Mouse (Mus musculus) ZHBTc4 (cell line): ENCODE results near the gene Nab1.

ENCODE experiments used
- DNase-seq: peaks from one replicate; pipeline ENCODE4 v3.0.0-alpha.2; 2011; ENCODE audit warnings: low read depth, low spot score

The Nab1 gene

GRCm38 (mm10) chr1:52470811-52471489, 29.5 kb downstream of the Nab1 start:
- no peak for DNase-seq

DNA sequence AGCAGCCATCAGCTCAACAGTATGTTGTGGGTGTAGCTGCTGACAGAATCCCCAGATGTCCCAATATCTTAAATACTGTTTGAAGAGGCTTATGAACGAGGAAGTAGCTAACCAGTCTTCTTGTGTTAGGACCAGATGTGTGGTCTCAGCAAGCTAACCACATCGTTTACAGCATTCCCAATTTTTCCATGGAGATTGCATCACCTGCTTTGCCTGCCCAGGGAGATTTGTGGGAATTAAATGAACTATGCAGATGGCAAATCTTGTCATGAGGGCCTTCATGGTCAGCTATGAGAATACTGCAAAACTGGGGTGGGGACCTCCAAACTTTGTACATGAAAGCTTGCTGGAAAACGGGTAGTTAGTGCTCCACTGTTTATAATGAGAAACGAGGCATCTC, 30.2 kb downstream of the Nab1 start:
- no peak for DNase-seq

DNA sequence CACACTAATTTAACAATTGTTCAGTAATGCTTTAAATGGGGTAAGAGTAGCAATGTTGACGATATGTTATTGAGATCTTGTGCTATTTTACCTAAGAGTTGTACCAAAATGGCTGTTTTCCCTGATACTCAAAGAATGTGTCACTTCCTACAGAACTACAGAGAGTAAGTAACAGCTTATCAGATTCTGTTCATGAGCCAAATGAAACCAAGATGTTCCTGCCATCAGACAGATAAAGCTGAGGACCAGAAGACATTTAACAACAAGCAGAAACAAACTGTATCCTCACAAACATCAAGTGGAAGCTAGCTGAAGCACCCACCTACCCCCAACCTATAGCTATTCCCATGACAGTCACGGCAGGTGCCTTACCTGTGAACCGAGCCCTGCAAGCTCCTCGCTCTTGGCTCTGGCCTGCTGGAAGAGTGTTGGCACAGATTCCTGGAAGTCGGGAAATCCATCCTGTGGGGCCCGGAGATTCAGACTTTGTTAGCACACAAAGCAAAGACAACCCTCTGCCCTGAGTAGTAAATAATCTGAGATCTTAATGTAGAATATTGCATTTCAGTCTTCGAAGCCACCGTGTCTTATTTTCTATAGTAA, 33.9 kb downstream of the Nab1 start:
- no peak for DNase-seq

DNA sequence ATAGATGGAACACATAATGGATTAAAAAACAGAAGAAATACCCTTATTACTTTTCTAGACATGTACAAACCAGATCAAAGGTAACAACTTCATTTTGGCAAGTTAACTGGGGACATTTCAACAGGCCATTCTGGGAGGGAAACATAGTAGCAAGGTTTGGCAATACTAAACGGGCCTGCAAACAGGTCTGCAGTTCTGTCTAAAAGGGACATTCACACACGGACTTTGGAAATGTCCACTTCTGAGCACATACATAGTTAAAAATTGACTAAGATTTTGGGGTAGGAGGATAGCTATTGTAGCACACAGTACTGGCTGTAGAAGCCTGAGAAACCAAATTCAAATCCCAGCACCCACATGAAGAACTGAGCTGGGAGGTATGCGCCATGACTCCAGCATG, 34.6 kb downstream of the Nab1 start:
- DNase-seq = no peak

DNA sequence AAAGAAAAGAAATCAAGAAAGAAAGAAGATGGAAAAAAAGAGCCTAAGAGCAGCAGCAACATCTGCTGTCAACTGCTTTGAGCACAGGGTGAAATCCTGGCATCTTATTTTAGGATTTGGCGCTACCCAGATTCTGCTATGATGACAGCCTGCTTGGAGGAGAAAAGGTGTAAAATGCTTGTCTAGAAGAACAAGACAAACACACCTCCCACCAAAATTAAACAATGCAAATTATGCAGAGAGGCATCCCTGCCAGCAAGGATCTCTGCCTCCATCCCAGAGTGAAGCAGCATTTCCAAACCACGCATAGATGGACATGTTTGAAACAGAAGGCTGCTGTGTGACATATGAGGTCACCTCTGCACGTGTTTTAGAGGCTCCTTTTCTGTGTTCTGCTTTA, 35.2 kb downstream of the Nab1 start:
- DNase-seq = no peak

- no peak for DNase-seq
Observed at GRCm38 (mm10) chr1:52463305-52463704, 37.2 kb downstream of the Nab1 start.

GRCm38 (mm10) chr1:52456571-52456970, 43.9 kb downstream of the Nab1 start:
- DNase-seq = peak; percentile 33

DNA sequence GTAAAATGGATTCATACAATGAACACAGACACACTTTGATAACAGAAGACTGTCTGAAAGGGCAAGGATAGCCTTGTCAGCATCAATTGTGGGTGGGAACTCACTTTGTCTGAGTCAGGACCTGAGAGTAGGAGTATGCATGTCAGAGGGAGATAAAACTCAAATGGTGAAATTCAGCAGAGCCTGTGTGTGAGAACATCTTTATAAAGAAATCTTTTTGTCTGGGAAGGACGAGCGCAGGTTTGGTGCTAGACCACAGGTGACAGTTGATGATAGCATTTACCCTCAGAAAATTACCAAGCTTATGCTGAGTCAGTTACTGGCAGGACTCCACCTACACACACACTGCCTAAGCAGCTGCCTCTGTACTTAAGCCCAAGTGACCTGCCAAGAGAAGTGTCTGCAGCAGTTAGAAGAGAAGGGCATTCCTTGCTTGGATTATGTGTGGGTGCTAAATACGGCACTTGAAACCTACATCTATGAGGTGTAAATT, 45.9 kb downstream of the Nab1 start:
- no peak for DNase-seq

- no peak for DNase-seq
Observed at GRCm38 (mm10) chr1:52451360-52451759, 49.1 kb downstream of the Nab1 start.

- no peak for DNase-seq
Observed at GRCm38 (mm10) chr1:52435856-52436255, 64.6 kb downstream of the Nab1 start.

- no peak for DNase-seq
Observed at GRCm38 (mm10) chr1:52434085-52434484, 66.4 kb downstream of the Nab1 start.

DNA sequence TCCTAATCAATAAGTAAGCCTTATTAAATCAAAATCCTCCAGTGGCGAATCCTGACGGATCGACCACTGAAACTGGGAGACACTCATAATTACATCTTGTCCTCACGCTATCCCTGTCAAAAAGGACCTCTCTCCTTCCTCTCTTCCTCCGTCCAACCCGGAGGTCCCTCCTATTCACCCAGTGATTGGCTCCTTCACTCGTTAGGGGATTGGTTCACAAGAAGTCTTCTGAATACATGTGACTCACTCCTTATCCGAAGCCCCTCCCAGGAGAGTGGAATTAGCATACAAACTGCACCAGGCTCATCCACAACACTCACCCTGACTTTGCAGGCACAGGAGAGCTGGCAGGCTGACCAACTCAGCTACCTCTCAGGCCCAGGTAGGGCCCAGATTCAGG, 68.7 kb downstream of the Nab1 start:
- DNase-seq = peak; percentile 67

GRCm38 (mm10) chr1:52430606-52431005, 69.9 kb downstream of the Nab1 start:
- no peak for DNase-seq

DNA sequence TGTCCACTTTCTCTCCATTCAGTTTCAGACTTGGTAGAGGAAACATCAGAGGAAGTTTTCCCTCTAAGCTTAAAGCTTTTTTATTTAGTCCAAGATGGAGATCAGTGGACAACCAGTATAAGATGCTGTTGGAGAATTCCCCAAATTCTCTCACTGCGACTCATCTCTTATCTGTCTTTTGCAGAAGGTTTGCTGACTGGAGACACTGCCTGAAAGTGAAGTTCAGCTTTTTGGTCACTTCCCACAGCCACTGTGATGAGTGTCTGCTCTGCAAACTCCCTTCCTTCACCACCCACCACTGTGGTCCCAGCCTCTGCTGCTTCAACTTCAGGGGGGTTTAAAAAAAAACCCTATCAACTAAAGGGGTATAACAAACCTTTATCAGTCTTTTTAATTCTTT, 70.4 kb downstream of the Nab1 start:
- no peak for DNase-seq

GRCm38 (mm10) chr1:52427841-52428464, 72.5 kb downstream of the Nab1 start:
- DNase-seq = no peak

- DNase-seq = no peak
Observed at GRCm38 (mm10) chr1:52423846-52424245, 76.6 kb downstream of the Nab1 start.

GRCm38 (mm10) chr1:52423057-52423456, 77.4 kb downstream of the Nab1 start:
- no peak for DNase-seq

- no peak for DNase-seq
Observed at GRCm38 (mm10) chr1:52422137-52422536, 78.3 kb downstream of the Nab1 start.

GRCm38 (mm10) chr1:52421623-52422022, 78.9 kb downstream of the Nab1 start:
- no peak for DNase-seq

DNA sequence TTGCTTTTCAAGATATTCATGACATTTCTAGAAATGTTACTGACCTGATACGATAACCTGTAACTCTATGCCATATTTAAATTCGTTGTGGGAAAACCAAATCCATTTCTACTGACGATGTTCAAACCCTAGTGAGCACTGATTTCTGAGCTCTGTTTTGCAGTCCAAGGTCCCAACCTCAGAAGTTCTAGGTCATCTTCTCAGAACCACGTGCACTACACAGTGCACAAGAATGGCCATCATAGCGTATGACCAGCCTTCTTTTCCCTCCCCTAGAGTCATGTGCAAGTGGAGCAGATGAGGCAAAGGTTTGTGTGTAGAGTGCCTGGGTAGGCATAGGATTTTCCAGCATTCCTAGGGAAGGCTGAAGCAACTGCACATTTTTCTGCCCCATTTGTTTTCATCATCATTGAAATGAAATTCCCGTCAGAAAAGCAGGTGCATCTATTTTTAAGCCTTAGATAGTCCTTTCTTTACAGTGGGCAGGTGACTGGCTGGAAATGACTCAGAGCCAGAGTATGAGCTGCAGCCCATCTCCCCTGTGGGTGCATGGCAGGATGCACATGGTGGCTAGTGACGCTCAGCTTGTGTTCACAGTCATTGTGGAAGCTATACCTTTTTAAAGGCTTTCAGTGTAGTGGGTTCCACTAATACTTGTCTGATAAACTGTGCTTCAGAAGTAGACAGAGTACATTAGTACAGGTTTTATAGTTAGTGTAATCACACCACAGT, 81.2 kb downstream of the Nab1 start:
- DNase-seq = no peak
